Mouse (Mus musculus) myocyte (in vitro differentiated cells): ENCODE measurements around the gene Leng8.

Experiments
- E2F4 ChIP-seq: IDR thresholded peaks from one replicate; pipeline ENCODE4 v1.6.1; 2011; ENCODE audit warnings: mild to moderate bottlenecking, control low read depth, moderate library complexity; ENCODE audit not compliant: insufficient read depth
- MYOD1 ChIP-seq, 3 experiments: IDR thresholded peaks; one replicate each; pipeline ENCODE4 v1.6.1; 2011; ENCODE audit warnings: control low read depth in 2 of 3, low read depth in 2 of 3, mild to moderate bottlenecking in 2 of 3, moderate library complexity in 1 of 3; ENCODE audit not compliant: insufficient read length in 2 of 3, control insufficient read depth in 1 of 3

- TF ChIP-seq E2F4 (no peak), MYOD1 (IDR thresholded peaks at IDR 0.05; ENCODE audit: control insufficient read depth in 1 of 3, insufficient read length in 2 of 3, low read depth in 2 of 3) (no peak)
Measured at GRCm38 (mm10) chr7:4148341-4149208, 11.7 kb downstream of the Leng8 start.
